Mouse (Mus musculus): ENCODE results near the gene Kcna1.

DNA sequence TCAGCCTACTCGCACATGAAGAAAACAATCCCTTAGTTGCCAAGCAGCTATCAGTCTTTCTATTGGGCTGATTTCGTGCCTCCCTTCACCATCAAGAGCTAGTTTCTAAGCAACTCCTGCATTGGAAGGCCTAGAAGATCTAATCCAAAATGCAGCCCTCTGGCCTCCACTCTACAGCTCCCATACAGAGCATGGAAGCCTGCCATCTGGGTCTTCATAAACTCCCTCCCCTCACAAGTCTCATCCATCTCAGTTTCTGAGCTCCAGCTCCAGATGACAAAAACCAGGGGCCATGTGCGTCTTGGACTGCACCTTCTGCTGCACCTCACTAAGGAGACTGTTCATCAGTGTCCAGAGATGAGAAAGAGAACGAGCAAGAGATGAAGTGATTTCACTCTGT, 52.8 kb downstream of the Kcna1 start:
- no peak for TF ChIP-seq POLR2A (IDR thresholded peaks at IDR 0.05; ENCODE audit: low read depth, low read length)
- TF ChIP-seq CTCF (IDR thresholded peaks at IDR 0.05; ENCODE audit: borderline replicate concordance, insufficient read depth, low read length) = no peak

Data from embryonic fibroblast, embryonic 13.5 days (primary cell).